Mouse (Mus musculus) megakaryocyte, embryonic 14.5 days (primary cell): Measurements from ENCODE around the gene Pfkfb3.

Source experiments
- FLI1 ChIP-seq: IDR thresholded peaks from 2 replicates; pipeline ENCODE4 v1.6.1; 2012; ENCODE audit warnings: low read length, inconsistent platforms, mixed read lengths
- GATA1 ChIP-seq: IDR thresholded peaks from 3 replicates; pipeline ENCODE4 v1.6.1; 2012; ENCODE audit warnings: mixed read lengths, low read length, inconsistent platforms, borderline replicate concordance

DNA sequence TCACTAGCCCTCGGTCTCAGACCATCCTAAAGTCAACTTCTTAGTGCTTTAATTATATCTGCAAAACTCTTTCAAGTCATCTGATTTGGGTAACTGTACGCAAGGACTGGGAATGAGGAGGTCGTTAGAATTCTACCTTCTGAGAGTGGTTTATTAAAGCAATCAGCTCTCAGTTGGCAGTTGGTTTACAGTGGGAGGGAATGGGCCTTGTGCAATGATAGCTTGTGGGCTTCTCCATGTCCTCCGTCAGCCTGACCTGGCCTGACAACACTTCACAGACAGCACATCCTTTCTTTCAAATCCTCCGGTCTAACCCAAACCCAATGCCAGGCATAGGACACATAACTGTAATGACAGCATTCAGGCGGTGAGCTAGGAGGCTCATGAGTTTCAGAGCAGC, 10.9 kb upstream of the Pfkfb3 start:
- TF ChIP-seq GATA1: no peak
- no peak for TF ChIP-seq FLI1
